Mouse (Mus musculus): ENCODE data around the gene Rab5c.
A peak's percentile ranks its signal among the peaks of the same experiment; 100 is the strongest.

The Rab5c gene

DNA sequence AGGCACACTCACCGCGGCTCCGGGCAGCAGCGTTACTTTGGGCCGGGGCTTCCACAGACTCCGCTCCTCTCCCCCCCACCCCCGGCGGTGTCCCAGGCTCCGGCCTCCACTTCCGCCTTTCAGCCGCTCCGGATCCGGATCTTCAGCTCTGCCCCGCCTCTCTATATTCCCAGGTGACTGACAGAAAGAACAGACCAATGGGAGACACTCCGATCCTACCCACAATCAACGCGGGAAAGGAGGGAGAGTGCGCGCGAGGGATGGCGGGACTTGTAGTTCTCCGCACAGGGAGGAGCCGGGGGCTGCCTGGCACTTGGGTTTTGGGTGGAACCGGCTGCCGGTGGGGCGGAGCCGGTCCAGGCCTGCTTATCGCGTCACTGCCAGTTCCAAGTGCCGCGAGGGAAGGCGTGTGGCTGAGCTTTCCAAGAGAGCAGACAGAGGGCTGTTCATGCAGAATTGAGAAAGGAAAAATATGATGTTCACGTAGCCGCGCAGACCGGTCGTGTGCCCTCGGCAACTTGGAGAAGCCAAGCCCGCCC is at the start of gene Rab5c:
Gene Rab5c, minus strand, starts transcription at position 150 of the 539 bp plus-strand sequence.
- DNase-seq (ENCODE audit: low spot score in 2 of 2): peak; percentile 99 to 100

- DNase-seq (ENCODE audit: low spot score in 2 of 2): no peak
These were observed 47.8 kb upstream of the Rab5c start for GRCm38 (mm10) chr11:100785774-100786173.

DNA sequence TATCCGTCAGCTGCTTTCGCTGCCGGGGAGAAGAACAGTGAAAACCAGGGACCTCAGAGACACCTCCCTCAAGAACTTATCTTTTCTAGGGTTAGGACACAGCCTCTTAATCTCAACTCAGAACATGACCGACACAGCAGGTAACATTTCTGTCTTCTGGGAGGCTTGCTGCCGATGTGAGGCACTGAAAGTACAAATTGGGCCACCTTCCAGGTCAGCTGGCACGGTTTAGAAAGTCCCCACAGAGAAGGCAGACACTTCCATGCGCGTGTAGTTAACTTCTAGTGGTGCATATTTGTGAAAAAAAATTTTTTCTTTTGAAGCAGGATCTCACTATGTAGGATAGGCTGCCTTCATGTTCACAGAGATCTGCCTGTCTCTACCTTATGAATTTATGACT is 46.3 kb upstream of the Rab5c start:
- no peak for DNase-seq (ENCODE audit: low spot score in 2 of 2)

DNA sequence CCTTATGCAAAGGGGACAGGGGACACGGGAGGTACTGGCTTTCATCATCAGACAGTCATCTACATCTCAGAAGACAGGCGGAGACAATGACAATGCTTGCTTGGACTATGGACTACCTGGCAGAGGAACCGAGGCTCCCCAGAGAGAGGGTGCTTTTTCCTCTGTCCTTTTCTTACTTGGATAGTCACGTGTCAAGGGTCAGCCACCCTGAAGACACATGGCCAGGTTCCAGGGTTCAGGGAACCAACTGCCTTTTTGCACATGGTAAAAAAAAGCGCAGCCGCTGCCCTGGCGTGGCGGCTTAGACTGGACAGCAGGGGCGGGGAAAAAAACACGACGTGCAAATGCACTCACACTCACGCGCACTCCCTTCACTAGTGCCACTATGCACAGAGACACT is 44.6 kb upstream of the Rab5c start:
- DNase-seq (ENCODE audit: low spot score in 2 of 2): no peak

GRCm38 (mm10) chr11:100781763-100782475 is 43.9 kb upstream of the Rab5c start:
- DNase-seq (ENCODE audit: low spot score in 2 of 2): no peak

DNA sequence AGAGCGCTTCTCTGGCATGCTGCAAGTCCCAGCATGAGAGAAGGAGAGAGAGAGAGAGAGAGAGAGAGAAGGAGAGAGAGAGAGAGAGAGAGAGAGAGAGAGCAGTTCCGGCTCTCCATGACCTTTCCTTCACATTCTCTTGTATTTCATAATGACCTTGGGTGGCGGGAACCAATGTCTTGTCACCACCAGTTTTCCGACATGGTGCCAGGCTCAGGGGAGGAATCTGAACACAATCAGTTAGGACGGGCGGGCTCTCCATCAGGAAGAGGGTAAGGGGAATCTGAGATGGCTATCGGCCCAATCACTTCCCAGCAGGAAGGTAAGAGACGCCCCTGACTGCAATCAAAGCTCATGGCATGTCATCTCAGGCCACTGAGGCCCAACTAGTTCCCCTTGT is 42.2 kb upstream of the Rab5c start:
- no peak for DNase-seq (ENCODE audit: low spot score in 2 of 2)

- DNase-seq (ENCODE audit: low spot score in 2 of 2): no peak
These were observed 40.1 kb upstream of the Rab5c start for GRCm38 (mm10) chr11:100778069-100778468.

DNA sequence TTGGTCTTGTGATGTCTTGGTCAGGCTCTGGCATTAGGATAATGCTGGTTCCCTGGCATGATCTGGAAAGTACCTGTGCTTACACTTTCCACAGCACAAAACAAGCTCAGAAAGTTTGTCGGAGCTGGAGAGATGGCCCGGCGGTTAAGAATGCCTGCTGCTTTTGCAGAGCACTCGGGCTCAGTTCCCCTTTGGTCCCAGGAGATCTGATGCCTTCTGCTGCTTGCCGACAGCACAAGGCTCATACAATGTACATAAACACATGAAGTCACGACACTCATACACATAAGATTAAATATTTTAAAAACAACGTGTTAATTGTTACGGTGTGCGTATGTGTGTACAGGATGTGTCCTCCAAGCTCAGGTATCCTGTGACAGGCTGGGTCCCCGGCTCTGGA is 37.9 kb upstream of the Rab5c start:
- no peak for DNase-seq (ENCODE audit: low spot score in 2 of 2)

DNA sequence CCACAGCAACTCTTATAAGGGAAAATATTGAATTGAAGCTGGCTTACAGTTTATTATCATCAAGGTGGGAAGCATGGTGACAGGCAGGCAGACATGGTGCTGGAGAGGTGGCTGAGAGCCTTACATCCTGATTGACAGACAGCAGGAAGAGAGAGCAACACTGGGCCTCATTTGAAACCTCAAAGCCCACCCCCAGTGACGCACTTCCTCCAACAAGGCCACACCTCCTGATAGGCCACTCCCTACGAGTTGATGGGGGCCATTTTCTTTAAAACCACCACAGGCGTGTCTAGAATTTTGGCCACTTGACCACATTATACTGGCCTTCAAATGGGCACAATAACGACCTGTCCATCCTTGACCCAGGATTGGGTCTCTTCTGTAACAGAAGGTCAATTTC is 36.2 kb upstream of the Rab5c start:
- no peak for DNase-seq (ENCODE audit: low spot score in 2 of 2)

DNA sequence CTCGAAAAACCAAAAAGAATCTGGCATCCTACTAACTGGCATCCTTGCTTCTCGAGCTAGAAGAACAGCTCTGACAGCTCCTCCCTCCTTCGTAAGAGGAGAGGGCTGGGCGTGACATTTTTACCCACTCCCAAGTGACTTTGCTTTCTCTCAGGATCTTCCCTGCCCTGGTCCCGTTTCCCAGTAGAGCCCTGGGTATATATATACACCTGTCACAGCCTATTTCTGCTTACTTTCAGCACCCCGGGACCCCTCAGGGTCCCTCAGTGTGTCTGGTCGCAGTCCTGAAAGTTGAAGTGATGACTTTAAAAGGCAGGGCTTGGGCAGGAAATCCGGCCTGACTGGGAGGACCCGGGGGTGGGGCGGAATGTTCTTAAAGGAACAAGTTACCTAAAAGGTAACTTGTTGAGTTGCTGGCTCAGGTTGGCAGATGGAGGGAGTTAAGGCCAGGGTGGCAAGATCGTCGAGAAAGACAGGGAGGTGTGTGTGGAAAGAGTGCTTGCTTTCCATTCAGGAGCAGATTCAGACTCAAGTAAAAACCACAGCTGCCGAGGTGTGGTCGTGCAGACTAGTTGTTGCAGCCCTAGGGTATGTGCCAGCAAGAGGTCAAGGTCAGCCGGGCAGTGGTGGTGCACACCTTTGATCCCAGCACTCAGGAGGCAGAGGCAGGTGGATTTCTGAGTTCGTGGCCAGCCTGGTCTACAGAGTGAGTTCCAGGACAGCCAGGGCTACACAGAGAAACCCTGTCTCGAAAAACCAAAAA is 32.8 kb upstream of the Rab5c start, which contains the start of gene Ghdc:
Gene Ghdc, minus strand, starts transcription at position 312 of the 763 bp plus-strand sequence.
- DNase-seq (ENCODE audit: low spot score in 2 of 2): peak; percentile 81 to 89

- DNase-seq (ENCODE audit: low spot score in 2 of 2): no peak
These were observed 32.0 kb upstream of the Rab5c start for GRCm38 (mm10) chr11:100769980-100770379.

GRCm38 (mm10) chr11:100767871-100768270 is 29.9 kb upstream of the Rab5c start:
- no peak for DNase-seq (ENCODE audit: low spot score in 2 of 2)

DNA sequence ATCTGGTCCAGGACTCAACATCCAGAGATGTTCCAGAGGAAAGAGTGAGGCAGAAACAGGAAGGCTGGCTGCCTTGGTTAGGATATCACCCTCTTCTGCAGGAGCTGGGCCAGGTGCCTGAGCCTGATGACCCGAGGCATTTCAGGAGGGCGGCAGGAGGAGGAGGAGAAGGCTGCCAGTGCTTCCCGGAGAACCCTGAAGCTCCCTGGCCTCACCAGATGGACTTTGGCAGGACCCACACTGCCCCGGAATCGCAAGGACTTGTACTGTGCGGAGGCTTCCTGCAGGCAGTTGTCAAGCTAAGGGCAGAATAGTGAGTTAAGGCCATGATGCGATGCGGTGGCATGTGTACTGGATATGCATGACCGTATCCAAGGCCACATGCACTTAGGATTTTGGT is 28.7 kb upstream of the Rab5c start:
- DNase-seq (ENCODE audit: low spot score in 2 of 2): no peak

GRCm38 (mm10) chr11:100762831-100763230 is 24.8 kb upstream of the Rab5c start, which contains the start of gene Hcrt:
Hcrt (minus strand) TSS chr11:100762931.
- no peak for DNase-seq (ENCODE audit: low spot score in 2 of 2)

DNA sequence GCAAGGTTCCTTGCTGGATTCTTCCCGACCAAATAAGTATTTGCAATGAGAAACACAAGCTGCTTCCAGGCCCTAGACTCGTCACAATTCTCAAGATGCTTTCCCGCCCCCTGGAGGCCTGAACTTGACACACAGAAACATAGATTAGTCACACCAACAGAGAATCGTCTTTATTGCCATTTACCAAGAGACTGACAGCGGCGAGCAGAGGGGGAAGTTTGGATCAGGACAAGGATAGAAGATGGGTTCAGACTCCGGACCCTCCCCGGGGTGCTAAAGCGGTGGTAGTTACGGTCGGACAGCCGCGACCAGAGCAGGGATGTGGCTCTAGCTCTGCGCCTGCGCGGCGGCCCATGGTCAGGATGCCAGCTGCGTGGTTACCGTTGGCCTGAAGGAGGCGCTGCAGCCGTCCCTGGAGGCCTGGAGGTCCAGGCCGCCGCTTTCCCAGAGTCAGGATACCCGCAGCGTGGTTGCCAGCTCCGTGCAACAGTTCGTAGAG is 23.6 kb upstream of the Rab5c start:
- peak; percentile 86 for DNase-seq (ENCODE audit: low spot score in 2 of 2)

DNA sequence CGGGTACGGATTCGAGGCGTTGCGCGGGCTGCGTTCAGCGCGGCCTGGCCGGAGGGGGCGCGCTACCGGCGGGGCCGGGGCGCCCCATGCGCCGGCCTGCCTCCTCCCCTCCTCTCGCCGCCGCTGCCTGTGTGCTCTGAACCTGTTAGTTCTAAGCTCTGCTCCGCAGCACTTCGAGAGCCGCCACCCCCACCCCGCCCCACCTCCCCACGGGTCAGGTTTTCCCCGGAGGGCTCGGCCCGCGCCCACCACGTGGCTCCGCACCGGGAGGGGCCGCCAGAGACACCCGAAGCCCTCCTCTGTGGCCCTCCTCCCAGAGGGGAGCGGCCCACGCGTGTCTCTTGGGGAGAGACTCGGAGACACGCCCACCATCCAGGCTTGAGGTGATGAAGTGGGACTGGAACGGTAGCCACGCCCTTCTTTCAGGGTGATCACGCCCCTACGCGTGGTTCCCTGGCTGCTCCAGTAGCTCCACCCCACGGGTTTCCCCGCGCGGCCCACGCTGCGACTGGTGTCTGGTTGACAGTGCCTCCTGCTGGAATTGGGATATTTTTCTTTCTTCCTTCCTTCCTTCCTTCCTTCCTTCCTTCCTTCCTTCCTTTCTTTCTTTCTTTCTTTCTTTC is 21.7 kb upstream of the Rab5c start, which contains the start of gene Kcnh4:
Gene Kcnh4, minus strand, starts transcription at position 332 of the 623 bp plus-strand sequence.
- no peak for DNase-seq (ENCODE audit: low spot score in 2 of 2)

- no peak for DNase-seq (ENCODE audit: low spot score in 2 of 2)
These were observed 20.9 kb upstream of the Rab5c start for GRCm38 (mm10) chr11:100758707-100759610.

DNA sequence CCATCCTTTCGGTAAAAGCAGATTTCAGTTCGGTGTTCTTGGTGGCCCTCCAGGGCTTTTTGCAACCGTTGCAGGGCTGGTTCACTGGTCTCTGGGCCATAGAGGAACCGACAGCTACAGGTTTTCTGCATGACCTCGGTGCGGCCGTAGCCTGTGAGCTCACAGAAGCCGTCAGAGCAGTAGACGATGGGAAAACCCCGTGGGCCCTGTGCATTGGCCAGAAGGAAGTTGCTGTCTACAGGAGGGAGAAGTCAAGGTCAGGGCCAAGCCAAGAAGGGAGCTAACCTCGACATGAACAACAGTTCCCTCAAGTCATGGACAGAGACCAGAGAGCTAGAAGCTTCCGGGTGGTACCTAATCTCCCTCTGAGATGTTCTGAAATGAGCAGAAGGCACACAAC is 19.6 kb upstream of the Rab5c start:
- DNase-seq (ENCODE audit: low spot score in 2 of 2): no peak

GRCm38 (mm10) chr11:100756476-100756875 is 18.5 kb upstream of the Rab5c start:
- no peak for DNase-seq (ENCODE audit: low spot score in 2 of 2)

- no peak for DNase-seq (ENCODE audit: low spot score in 2 of 2)
These were observed 16.7 kb upstream of the Rab5c start for GRCm38 (mm10) chr11:100754693-100755057.
